Mouse (Mus musculus): ENCODE measurements around the gene Ahnak2.

DNA sequence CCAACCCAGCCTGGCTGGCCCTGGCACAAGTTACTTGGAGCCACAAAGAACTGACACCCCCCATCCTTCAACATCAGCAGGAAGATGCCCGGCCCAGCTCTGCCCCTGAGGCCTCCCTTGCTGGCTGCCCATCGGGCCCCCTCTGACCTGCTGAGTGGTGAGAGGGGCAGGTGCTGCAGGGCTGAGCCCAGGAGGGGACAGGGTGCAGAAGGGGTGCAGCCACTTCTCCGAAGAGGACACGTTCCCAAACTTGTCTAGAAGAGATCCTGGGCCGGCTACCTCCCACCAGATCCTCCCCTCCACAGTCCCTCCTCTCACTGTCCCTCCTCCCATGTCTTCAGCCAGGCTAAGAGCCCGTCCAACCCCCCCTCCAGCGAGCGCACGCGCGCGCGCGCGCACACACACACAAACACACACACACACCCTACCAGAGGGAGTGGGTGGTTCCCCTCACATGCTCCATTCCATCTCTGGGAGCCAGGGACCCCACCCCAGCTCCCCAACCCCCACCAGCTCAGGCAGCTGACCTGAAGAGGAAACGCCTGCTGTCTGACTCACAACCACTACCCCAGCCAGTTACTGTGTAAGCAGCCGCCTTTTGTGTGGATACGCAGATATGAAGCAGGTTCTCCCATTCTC lies 6.9 kb downstream of the Ahnak2 start:
- no peak for TF ChIP-seq EP300 (IDR thresholded peaks at IDR 0.05; ENCODE audit: low read depth)
- no peak for TF ChIP-seq CTCF (IDR thresholded peaks at IDR 0.05; ENCODE audit: low read depth)

Data from liver, postnatal 0 days (tissue).